Mouse (Mus musculus): ENCODE measurements around the gene Abcf3.

The Abcf3 gene

GRCm38 (mm10) chr16:20540438-20540837 is 7.9 kb upstream of the Abcf3 start:
- DNase-seq (ENCODE audit: low spot score) = no peak

DNA sequence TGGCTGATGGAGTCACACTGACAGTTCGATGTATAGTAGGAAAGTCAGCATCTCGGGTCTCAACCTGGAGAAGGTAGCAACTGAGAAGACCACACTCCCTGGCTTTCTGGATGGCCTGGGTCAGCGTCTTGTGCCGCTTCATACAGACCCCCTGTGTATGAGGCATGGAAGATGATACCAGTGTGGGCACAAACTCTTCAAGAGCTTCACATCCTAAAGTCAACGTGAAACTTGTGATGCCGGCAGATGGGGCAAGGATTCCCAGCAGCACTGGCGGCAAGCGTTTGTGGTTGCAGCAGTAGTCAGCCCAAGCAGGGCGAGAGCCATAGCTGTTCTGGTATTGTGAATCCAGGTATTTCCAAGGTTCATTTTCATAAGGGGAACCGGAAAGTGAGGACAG is 2.7 kb upstream of the Abcf3 start:
- no peak for DNase-seq (ENCODE audit: low spot score)

DNA sequence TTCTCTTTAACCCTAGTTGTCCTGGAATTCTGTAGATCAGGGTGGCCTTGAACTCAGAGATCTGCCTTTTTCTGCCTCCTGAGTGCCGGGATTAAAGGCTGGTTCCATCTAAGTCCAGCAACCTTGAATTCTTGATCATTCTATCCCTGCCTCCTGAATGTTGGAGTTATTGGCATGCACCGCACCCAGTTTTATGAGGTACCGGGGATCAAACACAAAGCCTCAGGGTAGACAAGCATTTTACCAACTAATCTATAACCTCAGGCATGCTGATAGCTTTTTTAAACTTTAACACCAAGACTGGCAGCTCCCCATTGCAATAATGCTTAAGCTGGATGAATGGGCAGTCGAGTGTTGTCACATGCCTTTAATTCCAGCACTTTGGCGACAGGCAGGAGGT is 954 bp upstream of the Abcf3 start:
- peak; percentile 39 for DNase-seq (ENCODE audit: low spot score)

DNA sequence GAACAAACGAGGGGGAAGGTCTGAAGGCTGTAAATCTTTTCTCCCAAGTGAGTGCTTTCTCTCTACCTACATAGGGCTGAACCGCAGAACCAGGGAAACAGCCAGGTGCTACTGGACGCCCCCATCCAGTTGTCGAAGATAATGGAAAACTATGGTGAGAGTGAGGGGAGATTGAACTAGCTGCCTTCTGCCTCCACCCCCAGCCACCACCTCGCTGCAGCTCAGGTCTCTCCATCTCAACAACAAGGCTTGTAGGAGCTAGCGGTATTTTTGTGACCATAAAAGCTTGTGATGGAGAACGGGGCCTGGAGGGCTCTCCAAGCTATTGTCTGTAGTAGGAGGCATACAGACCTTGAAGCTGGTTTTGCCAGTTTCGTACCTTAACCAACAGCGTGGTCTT is 784 bp downstream of the Abcf3 start:
- no peak for DNase-seq (ENCODE audit: low spot score)

DNA sequence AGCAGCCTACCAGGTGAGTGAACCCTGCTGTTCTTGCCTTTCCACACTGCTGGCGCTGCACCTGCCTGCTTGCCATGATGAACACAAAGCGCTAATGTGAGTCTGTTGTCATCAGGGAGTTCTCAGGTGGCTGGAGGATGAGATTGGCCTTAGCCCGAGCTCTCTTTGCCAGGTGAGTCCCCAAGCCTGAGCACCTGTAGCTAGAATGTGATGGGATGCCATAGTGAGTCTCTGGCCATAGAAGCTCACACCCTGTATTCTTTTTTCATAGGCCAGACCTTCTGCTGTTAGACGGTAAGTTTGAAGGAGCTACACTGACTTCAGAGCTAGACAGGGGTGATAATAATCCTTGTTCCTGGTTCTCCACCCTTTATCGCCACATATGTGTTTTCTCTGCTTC is 3.3 kb downstream of the Abcf3 start:
- no peak for DNase-seq (ENCODE audit: low spot score)

DNA sequence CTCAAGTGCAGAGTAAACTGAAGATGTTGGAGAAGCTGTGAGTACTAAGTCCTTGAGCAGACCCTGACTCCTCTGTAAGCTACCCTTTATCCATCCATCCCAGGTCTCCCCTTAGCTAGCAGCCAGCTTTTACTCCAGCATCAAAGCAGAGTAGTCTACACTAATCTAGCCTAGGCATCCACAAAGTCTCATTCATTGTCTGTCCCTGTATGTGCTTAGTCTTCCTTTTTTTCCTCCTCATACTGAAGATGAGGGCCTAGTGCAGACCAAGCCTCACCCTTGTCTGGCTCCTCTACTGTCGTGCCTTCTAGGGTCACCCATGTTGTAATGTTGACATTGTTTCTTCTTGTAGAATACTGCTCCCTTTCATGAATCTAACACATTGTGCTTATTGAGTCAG is 4.2 kb downstream of the Abcf3 start:
- no peak for DNase-seq (ENCODE audit: low spot score)

DNA sequence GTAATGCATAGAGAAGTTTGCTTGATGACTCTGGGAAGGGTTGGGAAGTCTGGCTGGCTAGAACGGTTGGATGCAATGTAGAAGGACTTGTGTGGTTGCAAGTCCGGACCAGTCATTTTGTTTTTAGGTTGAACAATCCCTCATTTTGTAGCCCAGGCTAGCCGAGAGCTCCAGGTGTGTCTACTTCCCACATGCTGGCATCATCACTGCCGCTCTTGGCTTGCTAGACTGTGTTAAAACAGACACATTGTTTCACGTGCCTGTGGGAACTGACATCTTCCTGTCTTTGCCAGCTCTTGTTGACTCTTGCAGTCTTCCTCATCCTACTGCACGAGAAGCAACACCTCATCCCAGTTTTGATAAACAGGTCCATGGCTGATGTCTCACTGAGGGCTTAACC is 6.6 kb downstream of the Abcf3 start:
- DNase-seq (ENCODE audit: low spot score) = no peak

DNA sequence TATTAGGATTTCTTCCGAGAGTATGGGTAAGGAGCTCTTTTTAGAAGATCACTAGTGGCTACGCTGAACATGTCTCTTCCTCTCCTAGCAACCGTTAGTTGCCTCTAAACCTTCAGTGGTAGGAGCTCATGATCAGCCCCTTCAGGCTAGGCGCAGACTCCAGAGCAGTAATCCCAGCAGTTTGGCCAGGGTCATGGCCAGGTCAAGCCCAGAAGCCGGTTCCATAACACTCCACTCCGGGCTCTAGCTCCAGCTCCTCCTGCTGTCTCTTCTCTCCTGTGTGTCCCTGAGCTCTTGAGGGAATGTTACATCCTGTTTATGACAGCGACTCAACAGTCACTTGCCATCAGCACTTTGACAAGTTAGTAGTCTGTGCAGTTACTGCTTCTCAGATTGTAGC is 9.0 kb downstream of the Abcf3 start:
- no peak for DNase-seq (ENCODE audit: low spot score)

- DNase-seq (ENCODE audit: low spot score) = no peak
Measured at GRCm38 (mm10) chr16:20565075-20565474, 16.7 kb downstream of the Abcf3 start.

- DNase-seq (ENCODE audit: low spot score) = no peak
Measured at GRCm38 (mm10) chr16:20589366-20589938, 41.1 kb downstream of the Abcf3 start, which contains the start of gene Vwa5b2. Gene Vwa5b2, plus strand, starts transcription at chr16:20589471.

GRCm38 (mm10) chr16:20589939-20590679 is 41.7 kb downstream of the Abcf3 start:
- DNase-seq (ENCODE audit: low spot score) = no peak

DNA sequence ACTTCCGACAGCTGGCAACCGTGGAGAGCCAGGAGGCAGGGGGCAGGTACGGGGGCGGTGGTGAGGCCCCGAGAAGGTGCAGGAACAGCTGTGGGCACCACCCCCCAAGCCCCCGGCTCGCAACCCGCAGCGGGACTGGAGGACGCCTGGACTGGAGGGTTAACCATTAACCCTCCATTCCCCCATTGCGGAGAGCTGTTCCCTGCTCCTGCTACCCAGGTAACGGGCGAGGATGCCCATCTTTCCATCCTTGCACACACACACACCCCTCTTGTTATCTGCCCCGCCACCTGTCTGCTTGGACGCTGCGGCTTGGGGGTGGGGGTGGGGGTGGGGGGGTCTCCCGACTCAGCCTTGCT is 42.3 kb downstream of the Abcf3 start:
- no peak for DNase-seq (ENCODE audit: low spot score)

- DNase-seq (ENCODE audit: low spot score) = no peak
Measured at GRCm38 (mm10) chr16:20591076-20591705, 42.8 kb downstream of the Abcf3 start.

DNA sequence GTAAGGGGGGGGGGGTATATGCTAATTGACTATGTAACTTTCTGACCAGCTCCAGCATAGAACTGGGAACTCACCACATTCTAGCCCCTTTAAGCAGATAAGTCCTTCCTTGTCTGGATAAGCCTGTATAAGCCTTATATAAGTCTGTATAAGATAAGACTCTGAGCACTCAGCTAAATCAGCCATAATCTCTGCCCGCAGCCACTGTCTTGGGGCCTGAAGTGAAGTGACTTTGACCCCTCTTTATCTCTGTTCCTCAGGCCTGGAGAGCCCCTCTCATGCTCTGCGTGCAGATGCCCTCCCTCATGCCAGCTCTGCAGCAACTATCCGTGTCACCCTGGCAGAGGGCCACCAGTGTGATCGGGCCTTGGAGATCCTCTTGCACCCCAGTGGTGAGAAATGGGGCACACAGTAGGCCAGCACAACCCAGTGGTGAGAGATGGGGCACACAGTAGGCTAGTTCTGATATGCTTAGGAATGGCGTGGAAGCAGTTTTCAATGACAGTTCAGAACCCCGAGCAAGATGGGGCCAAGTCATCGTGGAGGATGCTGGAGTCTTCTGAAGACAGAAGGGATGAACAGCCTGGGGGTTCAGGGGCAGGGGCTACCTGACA is 46.8 kb downstream of the Abcf3 start:
- DNase-seq (ENCODE audit: low spot score) = no peak

DNA sequence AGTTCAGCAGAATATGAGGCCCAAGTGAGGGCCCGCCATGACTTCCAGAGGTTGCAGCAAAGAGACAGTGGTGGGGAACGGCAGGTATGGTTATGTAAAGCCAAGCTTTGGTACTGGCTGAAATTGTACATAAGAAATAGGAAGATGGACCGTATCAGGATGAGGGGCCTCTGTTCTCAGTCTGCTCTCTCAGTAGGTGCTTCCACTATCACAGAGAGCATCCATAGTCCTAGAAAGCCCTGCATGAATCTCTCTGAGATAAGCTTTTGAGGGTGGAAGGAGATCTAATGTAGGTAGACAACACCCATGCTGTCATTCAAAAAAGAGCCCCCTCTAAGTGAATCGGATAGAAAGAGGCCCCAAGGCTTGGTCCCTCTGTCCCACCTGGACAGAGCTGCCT is 47.4 kb downstream of the Abcf3 start:
- no peak for DNase-seq (ENCODE audit: low spot score)

DNA sequence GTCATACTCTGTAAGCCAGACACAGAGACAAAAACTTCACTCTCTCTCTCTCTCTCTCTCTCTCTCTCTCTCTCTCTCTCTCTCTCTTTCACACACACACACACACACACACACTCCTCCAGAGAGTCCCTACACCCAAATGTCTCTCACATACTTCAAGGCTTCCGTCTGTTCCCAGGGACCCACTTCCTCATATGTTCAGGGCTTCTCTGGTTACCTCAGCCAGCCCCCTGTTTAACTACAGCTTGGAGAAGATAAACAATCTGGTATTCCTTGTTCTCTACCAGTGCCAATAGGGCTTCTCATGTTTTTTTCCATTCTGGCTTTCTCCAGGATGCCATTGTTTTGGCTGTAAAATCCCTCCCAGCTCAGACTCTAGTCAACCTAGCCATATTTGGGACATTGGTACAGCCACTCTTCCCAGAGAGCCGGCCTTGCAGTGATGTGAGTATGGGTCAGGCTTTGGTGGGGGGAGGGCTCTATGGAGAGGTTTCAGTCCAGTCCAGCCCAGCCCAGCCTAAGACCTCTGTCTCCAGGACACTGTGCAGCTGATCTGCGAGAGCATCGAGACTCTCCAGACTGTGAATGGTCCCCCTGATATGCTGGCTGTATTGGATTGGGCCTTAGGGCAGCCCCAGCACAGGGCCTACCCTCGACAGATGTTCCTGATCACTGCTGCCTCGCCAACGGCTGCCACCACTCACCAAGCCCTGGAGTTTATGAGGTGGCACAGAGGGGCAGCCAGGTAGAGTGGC is 48.5 kb downstream of the Abcf3 start:
- no peak for DNase-seq (ENCODE audit: low spot score)

DNA sequence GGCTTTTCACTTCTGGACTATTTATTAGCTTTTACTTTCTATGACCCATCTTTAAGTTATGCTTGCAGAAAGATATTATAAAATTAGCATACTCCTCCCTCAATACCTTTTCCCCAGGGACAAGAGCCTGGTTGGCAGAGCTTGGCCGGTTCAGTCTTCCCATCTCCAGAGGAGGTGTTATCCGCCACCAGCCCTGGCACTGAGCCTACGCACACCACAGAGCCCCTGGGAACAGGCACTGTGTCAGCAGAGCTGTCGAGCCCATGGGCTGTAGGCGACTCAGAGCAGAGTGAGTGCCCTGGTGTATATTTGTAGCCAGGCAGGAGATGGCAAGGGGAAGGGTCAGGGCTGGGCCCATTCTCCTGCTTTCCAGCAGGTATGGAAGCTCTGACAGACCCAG is 52.1 kb downstream of the Abcf3 start:
- DNase-seq (ENCODE audit: low spot score) = no peak

GRCm38 (mm10) chr16:20604705-20605104 is 56.3 kb downstream of the Abcf3 start:
- DNase-seq (ENCODE audit: low spot score) = no peak

- DNase-seq (ENCODE audit: low spot score) = peak; percentile 90
Measured at GRCm38 (mm10) chr16:20610501-20611356, 62.4 kb downstream of the Abcf3 start.

Measured in adipocyte (in vitro differentiated cells).